Mouse (Mus musculus): ENCODE results near the gene Aff3. TPM values are rescaled to one million over a fixed set of nuclear protein-coding genes. Genes with fewer than 3 reads are reported as not detected.
A peak's percentile ranks its signal among the peaks of the same experiment; 100 is the strongest.

Aff3 gene
- total RNA-seq, 1 experiment: 1.7 TPM

- H3K9ac ChIP-seq (ENCODE audit: insufficient read depth, low read depth, low read length, poor library complexity, severe bottlenecking): no peak overlapping the region
- no peak overlapping the region for H3K27ac ChIP-seq (ENCODE audit: insufficient read depth, low read depth, low read length, poor library complexity, severe bottlenecking)
- no peak for TF ChIP-seq HCFC1 (IDR thresholded peaks at IDR 0.05; ENCODE audit: borderline replicate concordance, insufficient read depth, low read length)
- no peak for TF ChIP-seq CHD2 (IDR thresholded peaks at IDR 0.05; ENCODE audit: low read depth, low read length)
- TF ChIP-seq ZC3H11A (IDR thresholded peaks at IDR 0.05; ENCODE audit: borderline replicate concordance, low read depth, low read length): no peak
- no peak for TF ChIP-seq MAFK (IDR thresholded peaks at IDR 0.05; ENCODE audit: insufficient read depth, low read depth, low read length)
- TF ChIP-seq ZNF384 (IDR thresholded peaks at IDR 0.05; ENCODE audit: low read depth, low read length): no peak
- H3K4me1 ChIP-seq (ENCODE audit: control insufficient read depth in 2 of 2, insufficient read depth in 2 of 2, low read length in 2 of 2, poor library complexity in 1 of 2): no peaks in the 10 kb centered on the region
- in situ Hi-C loops (cut with MboI; ENCODE audit: low sequenced_read_pairs in 2 of 2, unreplicated experiment in 2 of 2): no loop called here
- no peak for DNase-seq (ENCODE audit: low read depth, low spot score)
- H3K4me3 ChIP-seq (ENCODE audit: insufficient read depth in 1 of 2, low read depth in 1 of 2, low read length in 2 of 2, poor library complexity in 1 of 2, severe bottlenecking in 1 of 2): no peak overlapping the region
- H3K36me3 ChIP-seq (ENCODE audit: control insufficient read depth, insufficient read depth, low read length, poor library complexity, severe bottlenecking): no peaks in the 10 kb centered on the region
- no peaks in the 10 kb centered on the region for H3K9me3 ChIP-seq (ENCODE audit: control insufficient read depth, insufficient read depth, low read depth, low read length)
Measured at GRCm38 (mm10) chr1:38217098-38217497, 447.7 kb downstream of the Aff3 start.

- no peak overlapping the region for H3K9ac ChIP-seq (ENCODE audit: insufficient read depth, low read depth, low read length, poor library complexity, severe bottlenecking)
- TF ChIP-seq ZC3H11A (IDR thresholded peaks at IDR 0.05; ENCODE audit: borderline replicate concordance, low read depth, low read length): no peak
- TF ChIP-seq MAFK (IDR thresholded peaks at IDR 0.05; ENCODE audit: insufficient read depth, low read depth, low read length): no peak
- no peak for TF ChIP-seq HCFC1 (IDR thresholded peaks at IDR 0.05; ENCODE audit: borderline replicate concordance, insufficient read depth, low read length)
- TF ChIP-seq CHD2 (IDR thresholded peaks at IDR 0.05; ENCODE audit: low read depth, low read length): no peak
- TF ChIP-seq ZNF384 (IDR thresholded peaks at IDR 0.05; ENCODE audit: low read depth, low read length): no peak
- H3K27ac ChIP-seq (ENCODE audit: insufficient read depth, low read depth, low read length, poor library complexity, severe bottlenecking): no peak overlapping the region
- DNase-seq (ENCODE audit: low read depth, low spot score): no peak
- no peak overlapping the region for H3K4me3 ChIP-seq (ENCODE audit: insufficient read depth in 1 of 2, low read depth in 1 of 2, low read length in 2 of 2, poor library complexity in 1 of 2, severe bottlenecking in 1 of 2)
- no peaks in the 10 kb centered on the region for H3K9me3 ChIP-seq (ENCODE audit: control insufficient read depth, insufficient read depth, low read depth, low read length)
- H3K36me3 ChIP-seq (ENCODE audit: control insufficient read depth, insufficient read depth, low read length, poor library complexity, severe bottlenecking): no peaks in the 10 kb centered on the region
- in situ Hi-C loops (cut with MboI; ENCODE audit: low sequenced_read_pairs in 2 of 2, unreplicated experiment in 2 of 2): no loop called here
- 0 out of 4 replicates have a peak, but pooled peaks cover 0 to 2% of the 10 kb centered on the region in 2 experiments for H3K4me1 ChIP-seq (ENCODE audit: control insufficient read depth in 2 of 2, insufficient read depth in 2 of 2, low read length in 2 of 2, poor library complexity in 1 of 2)
Measured at GRCm38 (mm10) chr1:38213377-38213776, 451.4 kb downstream of the Aff3 start.

GRCm38 (mm10) chr1:38212386-38212785, 452.4 kb downstream of the Aff3 start:
- TF ChIP-seq ZNF384 (IDR thresholded peaks at IDR 0.05; ENCODE audit: low read depth, low read length) (no peak), CHD2 (IDR thresholded peaks at IDR 0.05; ENCODE audit: low read depth, low read length) (no peak), MAFK (IDR thresholded peaks at IDR 0.05; ENCODE audit: insufficient read depth, low read depth, low read length) (no peak), ZC3H11A (IDR thresholded peaks at IDR 0.05; ENCODE audit: borderline replicate concordance, low read depth, low read length) (no peak), HCFC1 (IDR thresholded peaks at IDR 0.05; ENCODE audit: borderline replicate concordance, insufficient read depth, low read length) (no peak)
- H3K4me3 ChIP-seq (ENCODE audit: insufficient read depth in 1 of 2, low read depth in 1 of 2, low read length in 2 of 2, poor library complexity in 1 of 2, severe bottlenecking in 1 of 2): no peak overlapping the region
- H3K36me3 ChIP-seq (ENCODE audit: control insufficient read depth, insufficient read depth, low read length, poor library complexity, severe bottlenecking): no peaks in the 10 kb centered on the region
- no peak overlapping the region for H3K27ac ChIP-seq (ENCODE audit: insufficient read depth, low read depth, low read length, poor library complexity, severe bottlenecking)
- H3K9me3 ChIP-seq (ENCODE audit: control insufficient read depth, insufficient read depth, low read depth, low read length): no peaks in the 10 kb centered on the region
- 0 out of 4 replicates have a peak, but pooled peaks cover 0 to 2% of the 10 kb centered on the region in 2 experiments for H3K4me1 ChIP-seq (ENCODE audit: control insufficient read depth in 2 of 2, insufficient read depth in 2 of 2, low read length in 2 of 2, poor library complexity in 1 of 2)
- no peak for DNase-seq (ENCODE audit: low read depth, low spot score)
- no peak overlapping the region for H3K9ac ChIP-seq (ENCODE audit: insufficient read depth, low read depth, low read length, poor library complexity, severe bottlenecking)
- in situ Hi-C loops (cut with MboI; ENCODE audit: low sequenced_read_pairs in 2 of 2, unreplicated experiment in 2 of 2): no loop called here

DNA sequence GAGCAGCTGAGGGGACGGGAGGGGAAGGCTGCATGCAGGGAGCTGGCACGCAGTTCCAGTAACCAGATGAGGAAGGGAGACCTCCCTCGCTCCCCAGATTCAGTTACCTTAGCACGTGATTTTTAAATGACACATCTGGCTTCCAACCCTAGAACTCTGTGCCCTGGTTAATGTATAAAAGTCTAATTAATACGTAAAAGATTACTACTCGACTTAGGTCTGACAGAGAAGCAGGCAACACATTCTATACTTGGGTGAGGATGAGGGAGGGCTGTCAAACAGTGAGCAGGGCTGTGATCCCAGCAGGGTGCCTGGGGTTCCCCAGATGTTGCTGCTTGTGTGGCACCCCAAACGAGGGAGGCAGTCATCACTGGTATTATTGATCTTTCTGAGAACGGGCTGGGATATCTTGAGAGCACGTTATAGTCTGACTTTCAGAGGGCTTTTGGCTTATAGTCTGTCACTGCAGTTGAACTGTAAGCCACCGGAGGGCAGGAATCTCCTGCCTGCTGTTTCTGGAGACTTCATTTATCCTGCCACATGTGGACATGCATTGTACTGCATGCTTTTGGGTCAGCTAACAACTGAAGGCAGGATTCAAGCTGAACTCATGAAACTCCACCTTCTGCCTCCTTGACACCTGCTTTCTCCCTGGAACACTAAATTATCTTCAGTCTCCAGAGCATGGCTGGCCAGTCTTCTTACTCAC, 462.1 kb downstream of the Aff3 start:
- in situ Hi-C loops (cut with MboI; ENCODE audit: low sequenced_read_pairs in 2 of 2, unreplicated experiment in 2 of 2): no loop called here
- Histone ChIP-seq H3K36me3 (ENCODE audit: control insufficient read depth, insufficient read depth, low read length, poor library complexity, severe bottlenecking) (no peaks in the 10 kb centered on the region), H3K9ac (ENCODE audit: insufficient read depth, low read depth, low read length, poor library complexity, severe bottlenecking) (no peak overlapping the region), H3K9me3 (ENCODE audit: control insufficient read depth, insufficient read depth, low read depth, low read length) (no peaks in the 10 kb centered on the region), H3K4me3 (ENCODE audit: insufficient read depth in 1 of 2, low read depth in 1 of 2, low read length in 2 of 2, poor library complexity in 1 of 2, severe bottlenecking in 1 of 2) (no peak overlapping the region), H3K4me1 (ENCODE audit: control insufficient read depth in 2 of 2, insufficient read depth in 2 of 2, low read length in 2 of 2, poor library complexity in 1 of 2) (no peaks in the 10 kb centered on the region), H3K27ac (ENCODE audit: insufficient read depth, low read depth, low read length, poor library complexity, severe bottlenecking) (no peak overlapping the region)
- DNase-seq (ENCODE audit: low read depth, low spot score): no peak
- no peak for TF ChIP-seq CHD2 (IDR thresholded peaks at IDR 0.05; ENCODE audit: low read depth, low read length)
- TF ChIP-seq ZC3H11A (IDR thresholded peaks at IDR 0.05; ENCODE audit: borderline replicate concordance, low read depth, low read length): peak; percentile 68; the same call in 1 of the 2 replicates
